Mouse (Mus musculus) ES-E14 (cell line): ENCODE measurements around the gene Tsacc. TPM values are rescaled to one million over a fixed set of nuclear protein-coding genes. Genes with fewer than 3 reads are reported as not detected.

ENCODE experiments used
- DNase-seq: peaks from one replicate; pipeline ENCODE4 v3.0.0-alpha.2; 2013; ENCODE audit warnings: low read depth, low spot score
- H3K27ac ChIP-seq: 2 replicates; pipeline ENCODE4 v1.5.1; 2012; ENCODE audit warnings: low read depth, mild to moderate bottlenecking, low read length, moderate library complexity, mixed read lengths; ENCODE audit not compliant: poor library complexity, insufficient read depth, severe bottlenecking
- H3K36me3 ChIP-seq: 2 replicates; pipeline ENCODE4 v1.6.1; 2012; ENCODE audit warnings: mild to moderate bottlenecking, low read length, moderate library complexity, mixed read lengths; ENCODE audit not compliant: control insufficient read depth, poor library complexity, insufficient read depth, severe bottlenecking
- H3K4me1 ChIP-seq, 2 experiments: fragments of 150-350 bp in 1 of 2; sonication (generic) in 1 of 2; 2 replicates each; pipeline ENCODE4 v1.6.1; 2012; ENCODE audit warnings: low read length in 2 of 2, mild to moderate bottlenecking in 1 of 2, mixed read lengths in 1 of 2; ENCODE audit not compliant: control insufficient read depth in 2 of 2, insufficient read depth in 2 of 2, poor library complexity in 1 of 2
- H3K4me3 ChIP-seq, 2 experiments: fragments of 150-350 bp in 1 of 2; sonication (generic) in 1 of 2; 2 replicates each; pipeline ENCODE4 v1.5.1; 2012; ENCODE audit warnings: low read length in 2 of 2, low read depth in 1 of 2, mild to moderate bottlenecking in 1 of 2, mixed read lengths in 1 of 2; ENCODE audit not compliant: insufficient read depth in 1 of 2, poor library complexity in 1 of 2, severe bottlenecking in 1 of 2
- H3K9ac ChIP-seq: 2 replicates; pipeline ENCODE4 v1.6.1; 2012; ENCODE audit warnings: low read depth, mild to moderate bottlenecking, low read length, mixed read lengths; ENCODE audit not compliant: poor library complexity, insufficient read depth, severe bottlenecking
- H3K9me3 ChIP-seq: fragments of 150-350 bp; sonication (generic); 2 replicates; pipeline ENCODE4 v1.6.1; 2012; ENCODE audit warnings: low read depth, mild to moderate bottlenecking, low read length; ENCODE audit not compliant: control insufficient read depth, insufficient read depth
- CHD2 ChIP-seq: IDR thresholded peaks from 2 replicates; pipeline ENCODE4 v1.6.1; 2014; ENCODE audit warnings: mild to moderate bottlenecking, low read depth, low read length, inconsistent platforms
- HCFC1 ChIP-seq: IDR thresholded peaks from 2 replicates; pipeline ENCODE4 v1.6.1; 2012; ENCODE audit warnings: low read length, inconsistent platforms, borderline replicate concordance; ENCODE audit not compliant: insufficient read depth
- MAFK ChIP-seq: IDR thresholded peaks from 2 replicates; pipeline ENCODE4 v1.6.1; 2014; ENCODE audit warnings: mild to moderate bottlenecking, low read depth, low read length, inconsistent platforms; ENCODE audit not compliant: insufficient read depth
- ZC3H11A ChIP-seq: IDR thresholded peaks from 2 replicates; pipeline ENCODE4 v1.6.1; 2012; ENCODE audit warnings: low read depth, mild to moderate bottlenecking, inconsistent platforms, low read length, borderline replicate concordance
- ZNF384 ChIP-seq: IDR thresholded peaks from 2 replicates; pipeline ENCODE4 v1.6.1; 2012; ENCODE audit warnings: low read depth, low read length, inconsistent platforms
- in situ Hi-C, 2 experiments: fragments of 600-800 bp; cut with MboI; formaldehyde crosslinking; loops; one replicate each; pipeline ENCODE4 v1.15.1; 2025; ENCODE audit warnings: low sequenced_read_pairs in 2 of 2, inconsistent platforms in 1 of 2; ENCODE audit not compliant: unreplicated experiment in 2 of 2
- total RNA-seq: library from RNA; depleted of rRNA; stranded (reverse); fragments of 300-350 nt; gene quantifications from 2 replicates; pipeline ENCODE4 v1.2.3, GENCODE M21; 2012

Gene Tsacc
- total RNA-seq, 1 experiment: 16.7 TPM

- Histone ChIP-seq H3K9me3 (no peaks in the 10 kb centered on the region), H3K36me3 (no peaks in the 10 kb centered on the region), H3K27ac (no peak overlapping the region), H3K9ac (no peak overlapping the region; the same call in 1 of the 2 replicates), H3K4me1 (peaks cover 0 to 2% of the 10 kb centered on the region in 2 experiments; a peak in 2 of 4 replicates), H3K4me3 (peak overlapping the region; percentile 11 to 24; a peak in 2 of 4 replicates)
- TF ChIP-seq ZNF384 (no peak), MAFK (no peak), HCFC1 (no peak), ZC3H11A (no peak), CHD2 (no peak)
- DNase-seq: no peak
- in situ Hi-C loops: loop anchor here (5.0 to 10.0 kb wide), 2 partner anchors 46 to 49 kb away; no protein-coding TSS in a partner anchor
Measured at GRCm38 (mm10) chr3:88241045-88241786, 55.6 kb downstream of the Tsacc start.

- in situ Hi-C loops: no loop called here
- peaks cover 0 to 4% of the 10 kb centered on the region in 2 experiments; a peak in 3 of 4 replicates for H3K4me1 ChIP-seq
- no peak overlapping the region for H3K4me3 ChIP-seq
- H3K27ac ChIP-seq: no peak overlapping the region
- H3K9ac ChIP-seq: no peak overlapping the region
- no peaks in the 10 kb centered on the region for H3K36me3 ChIP-seq
- TF ChIP-seq HCFC1: no peak
- TF ChIP-seq MAFK: no peak
- TF ChIP-seq ZNF384: no peak
- no peak for TF ChIP-seq CHD2
- no peak for TF ChIP-seq ZC3H11A
- no peaks in the 10 kb centered on the region for H3K9me3 ChIP-seq
- no peak for DNase-seq
Measured at GRCm38 (mm10) chr3:88239446-88239845, 57.4 kb downstream of the Tsacc start.

GRCm38 (mm10) chr3:88238866-88239391, 57.9 kb downstream of the Tsacc start:
- TF ChIP-seq ZNF384 (no peak), ZC3H11A (no peak), HCFC1 (no peak), CHD2 (no peak), MAFK (no peak)
- in situ Hi-C loops: no loop called here
- Histone ChIP-seq H3K27ac (no peak overlapping the region), H3K9ac (no peak overlapping the region), H3K9me3 (no peaks in the 10 kb centered on the region), H3K36me3 (no peaks in the 10 kb centered on the region), H3K4me1 (peaks cover 0 to 4% of the 10 kb centered on the region in 2 experiments; a peak in 3 of 4 replicates), H3K4me3 (no peak overlapping the region)
- no peak for DNase-seq

- Histone ChIP-seq H3K27ac (no peak overlapping the region), H3K4me1 (peaks cover 0 to 4% of the 10 kb centered on the region in 2 experiments; a peak in 3 of 4 replicates), H3K9ac (no peak overlapping the region), H3K9me3 (no peaks in the 10 kb centered on the region), H3K36me3 (no peaks in the 10 kb centered on the region), H3K4me3 (no peak overlapping the region)
- TF ChIP-seq HCFC1 (no peak), MAFK (no peak), CHD2 (no peak), ZNF384 (no peak), ZC3H11A (no peak)
- DNase-seq: no peak
- in situ Hi-C loops: no loop called here
Measured at GRCm38 (mm10) chr3:88237556-88238194, 59.1 kb downstream of the Tsacc start.
